Mouse (Mus musculus): Measurements from ENCODE around the gene Zfand3. TPM values are rescaled to one million over a fixed set of nuclear protein-coding genes. Genes with fewer than 3 reads are reported as not detected.

Gene Zfand3
- polyA plus RNA-seq, 1 experiment, result 105 TPM

DNA sequence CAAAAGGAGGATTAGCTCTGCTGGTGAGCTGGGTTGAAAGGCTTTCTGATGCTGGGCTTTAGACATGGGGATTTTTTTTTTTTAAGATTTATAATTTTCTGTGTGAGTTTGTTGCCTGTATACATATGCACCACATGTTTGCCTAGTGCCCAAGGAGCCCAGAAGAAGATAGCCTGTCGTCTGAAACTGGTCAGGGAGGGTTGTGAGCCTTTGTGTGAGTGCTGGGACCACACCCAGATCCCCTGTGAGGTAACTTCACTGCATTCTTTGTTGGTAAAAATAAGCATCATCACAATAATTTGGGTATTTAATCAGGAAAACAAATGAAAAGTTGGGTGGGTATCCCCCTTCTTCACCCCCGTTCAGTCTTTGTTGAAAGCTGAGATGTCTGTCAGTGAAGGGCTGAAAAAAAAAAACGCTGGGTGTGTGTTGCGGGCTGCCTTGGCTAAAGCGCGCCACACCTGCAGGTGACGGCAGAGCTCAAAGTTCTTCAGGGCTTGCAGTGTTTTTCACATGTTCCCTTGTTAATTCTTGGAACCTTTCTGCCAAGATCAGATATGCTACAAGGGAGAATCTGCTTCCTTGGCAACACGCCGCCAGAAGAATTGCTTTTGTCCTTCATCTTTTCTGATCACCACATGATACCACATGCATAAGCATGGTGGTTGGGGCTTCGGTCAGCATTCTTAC, 154.0 kb downstream of the Zfand3 start:
- H3K4me3 ChIP-seq (ENCODE audit: insufficient read depth, low read depth, low read length), result no peak overlapping the region
- H3K4me1 ChIP-seq (ENCODE audit: control insufficient read depth, insufficient read depth, insufficient read length, low read length), result peaks cover 17% of the 10 kb centered on the region
- no peak overlapping the region for H3K27ac ChIP-seq (replicated peaks; ENCODE audit: low read depth, low read length)

DNA sequence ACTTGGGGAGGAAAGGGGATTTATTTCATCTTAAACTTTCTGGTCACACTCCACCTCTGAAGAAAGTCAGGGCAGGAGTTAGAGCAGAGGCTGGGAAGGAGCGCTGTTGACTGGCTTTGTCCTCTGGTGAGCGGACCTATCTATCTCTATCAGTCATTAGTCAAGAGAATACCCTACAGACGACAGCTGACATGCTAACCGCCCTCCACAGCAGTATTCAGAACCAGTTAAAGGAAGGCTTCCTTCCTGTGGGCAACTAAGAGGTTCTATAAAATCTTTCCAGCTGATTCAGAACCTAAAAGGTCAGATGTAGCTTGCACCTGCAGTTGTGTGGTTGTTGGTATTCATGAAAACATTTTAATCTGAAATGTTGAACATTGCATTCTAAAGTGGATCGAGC, 154.8 kb downstream of the Zfand3 start:
- Histone ChIP-seq H3K4me1 (ENCODE audit: control insufficient read depth, insufficient read depth, insufficient read length, low read length) (peaks cover 14% of the 10 kb centered on the region), H3K27ac (replicated peaks; ENCODE audit: low read depth, low read length) (no peak overlapping the region), H3K4me3 (ENCODE audit: insufficient read depth, low read depth, low read length) (no peak overlapping the region)

DNA sequence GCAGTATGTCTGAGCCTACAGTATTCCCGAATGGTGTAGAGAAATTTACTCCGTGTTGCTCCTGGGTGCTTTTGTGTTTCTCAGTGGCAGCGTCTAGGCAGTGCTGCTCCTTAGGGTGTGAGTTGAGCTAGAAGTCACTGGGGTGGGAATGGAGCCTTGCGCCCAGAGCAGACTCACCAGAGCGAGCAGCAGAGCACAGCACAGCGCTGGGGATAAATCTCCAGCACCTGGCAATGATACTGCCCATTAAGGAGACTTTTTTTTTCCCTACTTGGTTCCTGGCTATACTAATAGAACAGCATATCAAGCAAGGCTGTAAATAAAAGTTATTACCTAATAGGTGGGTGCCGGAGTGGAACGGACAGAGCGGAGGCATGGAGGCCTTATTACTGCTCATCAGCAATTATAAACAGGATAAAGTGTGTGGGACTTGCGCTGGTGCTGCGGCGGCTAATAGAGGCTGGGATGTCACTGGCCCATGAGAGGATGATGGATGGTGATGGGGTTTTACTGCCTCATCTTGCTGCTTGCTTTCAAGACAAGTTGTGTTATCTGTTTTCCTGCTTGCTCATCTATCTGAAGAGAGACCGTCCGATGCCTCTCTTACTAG, 156.4 kb downstream of the Zfand3 start:
- H3K4me1 ChIP-seq (ENCODE audit: control insufficient read depth, insufficient read depth, insufficient read length, low read length), result peaks cover 9% of the 10 kb centered on the region
- H3K27ac ChIP-seq (replicated peaks; ENCODE audit: low read depth, low read length), result no peak overlapping the region
- H3K4me3 ChIP-seq (ENCODE audit: insufficient read depth, low read depth, low read length), result no peak overlapping the region

DNA sequence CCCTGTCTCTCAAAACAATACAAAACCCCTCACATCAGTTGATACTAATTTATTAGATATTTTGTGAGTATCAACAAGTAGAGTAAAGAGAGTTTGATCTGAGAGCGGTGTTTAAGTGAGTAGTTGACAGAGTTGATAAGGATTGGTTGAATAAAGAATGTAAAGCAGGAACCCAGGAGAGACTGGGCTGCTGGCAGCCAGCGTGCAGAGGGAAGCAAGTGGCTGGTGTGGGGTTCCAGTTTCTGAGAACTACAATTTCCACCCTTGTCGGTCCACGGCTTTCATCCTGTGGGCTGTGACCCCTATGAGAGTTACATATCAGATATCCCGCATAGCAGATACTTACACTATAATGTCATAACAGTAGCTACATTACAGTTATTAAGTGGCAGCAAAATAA, 158.4 kb downstream of the Zfand3 start:
- peaks cover 7% of the 10 kb centered on the region for H3K4me1 ChIP-seq (ENCODE audit: control insufficient read depth, insufficient read depth, insufficient read length, low read length)
- no peak overlapping the region for H3K4me3 ChIP-seq (ENCODE audit: insufficient read depth, low read depth, low read length)
- H3K27ac ChIP-seq (replicated peaks; ENCODE audit: low read depth, low read length), result no peak overlapping the region

DNA sequence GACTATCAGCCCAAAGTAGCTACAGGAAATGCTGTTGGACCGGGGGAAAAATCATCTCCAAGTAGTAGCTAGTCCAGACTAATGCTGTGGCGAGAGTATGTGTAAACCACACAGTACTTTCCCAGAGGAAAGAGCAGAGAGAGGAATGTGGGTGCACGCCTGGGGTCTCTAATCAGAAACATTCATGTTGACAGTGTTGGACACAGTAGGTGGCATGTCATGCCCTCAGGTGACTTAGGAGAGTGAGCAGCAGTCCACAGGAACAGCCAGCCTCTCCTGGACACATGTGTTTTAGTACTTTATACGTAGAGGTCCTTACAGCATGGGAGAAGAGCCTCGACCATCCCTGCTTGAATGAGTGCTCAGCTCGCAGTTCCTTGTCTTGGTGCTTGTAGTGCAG, 159.3 kb downstream of the Zfand3 start:
- Histone ChIP-seq H3K27ac (replicated peaks; ENCODE audit: low read depth, low read length) (no peak overlapping the region), H3K4me1 (ENCODE audit: control insufficient read depth, insufficient read depth, insufficient read length, low read length) (peaks cover 7% of the 10 kb centered on the region), H3K4me3 (ENCODE audit: insufficient read depth, low read depth, low read length) (no peak overlapping the region)

GRCm38 (mm10) chr17:30164818-30165217, 160.3 kb downstream of the Zfand3 start:
- H3K27ac ChIP-seq (replicated peaks; ENCODE audit: low read depth, low read length), result no peak overlapping the region

GRCm38 (mm10) chr17:30177435-30177834, 172.9 kb downstream of the Zfand3 start:
- H3K27ac ChIP-seq (replicated peaks; ENCODE audit: low read depth, low read length), result no peak overlapping the region
- H3K4me3 ChIP-seq (ENCODE audit: insufficient read depth, low read depth, low read length), result no peak overlapping the region
- no peaks in the 10 kb centered on the region; the same call in 1 of the 2 replicates for H3K4me1 ChIP-seq (ENCODE audit: control insufficient read depth, insufficient read depth, insufficient read length, low read length)

More at GRCm38 (mm10) chr17:30164818-30165217, 160.3 kb downstream of the Zfand3 start:
- peaks cover 7% of the 10 kb centered on the region for H3K4me1 ChIP-seq (ENCODE audit: control insufficient read depth, insufficient read depth, insufficient read length, low read length)
- H3K4me3 ChIP-seq (ENCODE audit: insufficient read depth, low read depth, low read length), result no peak overlapping the region

GRCm38 (mm10) chr17:30178402-30178801, 173.9 kb downstream of the Zfand3 start:
- H3K4me1 ChIP-seq (ENCODE audit: control insufficient read depth, insufficient read depth, insufficient read length, low read length), result no peaks in the 10 kb centered on the region; the same call in 1 of the 2 replicates
- H3K4me3 ChIP-seq (ENCODE audit: insufficient read depth, low read depth, low read length), result no peak overlapping the region
- H3K27ac ChIP-seq (replicated peaks; ENCODE audit: low read depth, low read length), result no peak overlapping the region

- H3K27ac ChIP-seq (replicated peaks; ENCODE audit: low read depth, low read length), result no peak overlapping the region
- no peak overlapping the region for H3K4me3 ChIP-seq (ENCODE audit: insufficient read depth, low read depth, low read length)
- H3K4me1 ChIP-seq (ENCODE audit: control insufficient read depth, insufficient read depth, insufficient read length, low read length), result no peaks in the 10 kb centered on the region; the same call in 1 of the 2 replicates
Measured at GRCm38 (mm10) chr17:30180197-30180596, 175.7 kb downstream of the Zfand3 start.

DNA sequence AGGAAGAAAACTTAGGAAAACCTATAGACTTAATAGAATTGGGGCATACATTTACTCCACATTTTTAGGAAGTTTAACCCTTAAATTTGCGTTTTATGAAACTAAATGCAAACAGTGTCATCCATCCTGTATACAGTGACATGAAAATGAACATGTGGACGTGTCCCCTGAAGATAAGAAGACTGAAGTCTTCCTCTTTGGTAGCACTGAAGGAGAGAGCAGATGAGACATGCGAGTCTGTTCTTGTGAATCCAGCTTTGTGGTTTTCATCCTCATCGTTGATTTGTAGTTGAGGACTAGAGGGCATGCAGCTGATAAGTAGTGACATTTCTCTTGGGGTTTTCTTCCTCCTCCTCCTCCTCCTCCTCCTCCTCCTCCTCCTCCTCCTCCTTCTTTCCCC, 177.0 kb downstream of the Zfand3 start:
- Histone ChIP-seq H3K27ac (replicated peaks; ENCODE audit: low read depth, low read length) (no peak overlapping the region), H3K4me3 (ENCODE audit: insufficient read depth, low read depth, low read length) (no peak overlapping the region), H3K4me1 (ENCODE audit: control insufficient read depth, insufficient read depth, insufficient read length, low read length) (no peaks in the 10 kb centered on the region; the same call in 1 of the 2 replicates)

DNA sequence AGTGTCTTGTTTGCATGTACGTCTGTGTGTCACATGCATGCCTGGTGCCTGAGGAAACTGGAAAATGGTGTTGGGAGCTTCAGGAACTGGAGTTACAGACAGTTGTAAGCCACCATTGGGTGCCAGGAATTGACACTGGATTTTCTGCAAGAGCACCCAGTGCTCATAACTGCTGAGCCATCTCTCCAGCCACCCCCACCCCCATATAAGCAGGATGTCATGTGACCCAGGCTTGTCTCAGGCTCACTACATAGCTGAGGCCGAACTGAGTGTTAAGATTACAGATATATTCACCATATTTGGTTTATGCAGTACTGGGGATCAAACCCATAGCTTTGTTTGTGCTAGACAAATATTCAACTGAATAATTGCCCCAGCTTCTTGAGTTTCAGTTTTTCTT, 177.5 kb downstream of the Zfand3 start:
- H3K4me1 ChIP-seq (ENCODE audit: control insufficient read depth, insufficient read depth, insufficient read length, low read length), result no peaks in the 10 kb centered on the region; the same call in 1 of the 2 replicates
- no peak overlapping the region for H3K4me3 ChIP-seq (ENCODE audit: insufficient read depth, low read depth, low read length)
- no peak overlapping the region for H3K27ac ChIP-seq (replicated peaks; ENCODE audit: low read depth, low read length)

- no peak overlapping the region for H3K4me3 ChIP-seq (ENCODE audit: insufficient read depth, low read depth, low read length)
- H3K27ac ChIP-seq (replicated peaks; ENCODE audit: low read depth, low read length), result no peak overlapping the region
- H3K4me1 ChIP-seq (ENCODE audit: control insufficient read depth, insufficient read depth, insufficient read length, low read length), result peaks cover 9% of the 10 kb centered on the region
Measured at GRCm38 (mm10) chr17:30183561-30183960, 179.0 kb downstream of the Zfand3 start.

DNA sequence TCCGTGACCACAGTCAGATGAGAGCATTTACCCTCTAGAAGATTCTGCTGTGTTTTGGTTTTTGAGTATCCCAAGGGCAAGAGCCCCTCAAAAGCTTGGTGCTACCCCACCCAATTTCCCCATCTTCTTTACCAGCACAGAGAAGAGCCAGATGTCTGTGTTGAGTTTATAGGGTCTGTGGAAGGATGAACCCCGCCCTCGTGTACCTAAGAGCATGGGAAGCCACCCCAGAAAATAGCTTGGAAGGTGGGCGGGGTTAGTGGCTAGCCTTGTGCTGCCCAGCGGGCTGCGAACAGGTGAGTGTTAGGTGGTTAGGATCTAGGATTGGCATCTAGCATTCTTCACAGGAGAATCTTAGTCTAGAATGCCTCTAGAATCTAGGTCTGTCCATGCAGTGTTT, 182.6 kb downstream of the Zfand3 start:
- H3K27ac ChIP-seq (replicated peaks; ENCODE audit: low read depth, low read length), result no peak overlapping the region
- no peak overlapping the region for H3K4me3 ChIP-seq (ENCODE audit: insufficient read depth, low read depth, low read length)
- H3K4me1 ChIP-seq (ENCODE audit: control insufficient read depth, insufficient read depth, insufficient read length, low read length), result peaks cover 29% of the 10 kb centered on the region

- peaks cover 29% of the 10 kb centered on the region for H3K4me1 ChIP-seq (ENCODE audit: control insufficient read depth, insufficient read depth, insufficient read length, low read length)
- H3K4me3 ChIP-seq (ENCODE audit: insufficient read depth, low read depth, low read length), result no peak overlapping the region
- no peak overlapping the region for H3K27ac ChIP-seq (replicated peaks; ENCODE audit: low read depth, low read length)
Measured at GRCm38 (mm10) chr17:30187581-30187980, 183.0 kb downstream of the Zfand3 start.

DNA sequence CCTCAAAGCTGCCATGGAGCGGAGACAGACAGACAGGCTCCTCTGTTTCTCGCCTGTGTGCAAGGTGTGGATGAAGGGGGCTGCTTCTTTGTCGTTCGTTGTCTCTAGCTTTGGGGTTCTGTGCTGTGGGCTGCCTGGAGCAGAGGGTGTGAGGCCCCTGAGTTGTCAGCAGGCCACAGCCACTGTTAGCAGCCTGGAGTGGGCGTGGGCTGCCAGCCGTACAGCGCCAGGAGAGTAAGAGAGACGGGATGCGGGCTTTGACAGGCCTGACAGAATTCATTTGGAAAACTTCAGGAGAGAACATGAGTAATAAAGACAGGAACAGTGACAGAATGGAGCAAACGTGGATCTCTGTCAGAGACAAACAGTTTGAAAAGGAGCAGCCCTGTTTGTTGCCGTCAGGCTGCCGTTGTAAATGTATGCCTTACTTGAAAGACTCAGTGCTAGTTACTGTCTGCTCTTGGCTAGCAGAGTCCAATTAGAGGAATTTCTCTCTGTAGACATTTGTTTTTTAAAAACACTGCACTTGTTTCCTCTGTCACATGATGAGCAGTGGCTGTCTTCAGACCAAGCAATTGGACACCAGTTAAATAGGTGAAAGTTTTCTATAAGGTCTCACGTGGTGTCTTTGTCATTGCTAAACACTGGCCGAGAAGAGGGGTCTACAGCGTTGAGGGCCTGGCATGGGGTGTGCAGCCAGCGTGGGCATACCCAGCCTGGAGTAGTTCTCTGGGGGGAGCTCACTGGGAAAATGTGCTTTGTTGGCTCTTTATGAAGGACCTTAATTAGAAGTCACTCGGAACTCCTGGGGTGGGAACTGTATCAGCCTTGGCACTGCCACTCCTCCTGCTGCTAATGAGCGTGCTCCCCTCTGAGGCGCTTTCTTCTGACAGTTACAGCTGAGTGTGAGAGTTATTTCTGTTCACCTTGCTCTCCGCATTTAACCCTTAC, 183.8 kb downstream of the Zfand3 start:
- peaks cover 29% of the 10 kb centered on the region for H3K4me1 ChIP-seq (ENCODE audit: control insufficient read depth, insufficient read depth, insufficient read length, low read length)
- H3K27ac ChIP-seq (replicated peaks; ENCODE audit: low read depth, low read length), result no peak overlapping the region
- H3K4me3 ChIP-seq (ENCODE audit: insufficient read depth, low read depth, low read length), result no peak overlapping the region
